Mouse (Mus musculus) heart, adult 9 months (tissue): ENCODE data around the gene Slc18a2.
A peak's percentile ranks its signal among the peaks of the same experiment; 100 is the strongest.

ENCODE experiments used
- DNase-seq, 2 experiments: peaks; one replicate each; pipeline ENCODE4 v3.0.0; 2022; ENCODE audit warnings: low spot score in 2 of 2

Slc18a2 gene

GRCm38 (mm10) chr19:59260718-59261442, at the start of gene Slc18a2:
Slc18a2 (plus strand) TSS chr19:59260896.
- DNase-seq: no peak

DNA sequence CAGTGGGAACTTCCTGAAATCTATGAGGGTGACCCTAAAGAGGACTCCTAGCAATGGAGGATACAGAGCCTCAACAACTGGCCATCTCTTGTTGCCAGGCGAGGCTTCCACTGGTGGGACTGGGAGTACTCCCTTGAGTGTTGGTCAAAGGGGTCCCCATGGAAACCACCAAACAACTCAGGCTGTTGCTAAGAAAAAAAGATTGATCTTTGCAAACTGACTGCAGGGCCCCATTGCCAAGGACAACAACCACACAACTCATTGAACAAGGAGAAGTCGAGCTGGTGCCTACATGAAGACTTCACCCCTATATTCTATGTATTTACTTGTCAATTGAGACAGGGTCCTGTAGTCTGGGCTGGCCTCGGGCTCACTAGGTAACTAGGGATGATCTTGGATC, 43.8 kb upstream of the Slc18a2 start:
- no peak for DNase-seq

DNA sequence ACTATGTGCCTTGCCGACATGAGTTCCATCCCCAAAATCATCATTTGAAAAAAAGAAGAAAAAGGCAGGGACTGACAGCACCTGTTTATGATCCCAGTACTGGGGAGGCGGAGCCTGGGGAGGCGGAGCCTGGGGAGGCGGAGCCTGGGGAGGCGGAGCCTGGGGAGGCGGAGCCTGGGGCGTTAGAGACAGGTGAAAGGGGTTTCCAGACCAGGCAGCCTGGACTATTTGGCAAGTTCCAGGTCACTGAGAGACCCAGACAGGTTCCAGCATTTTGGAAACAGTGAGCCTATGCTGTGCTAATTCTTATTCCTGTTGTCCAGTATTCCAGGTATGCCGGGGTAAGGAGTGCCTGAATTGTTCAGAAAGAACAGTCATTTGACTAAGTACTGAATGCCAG, 41.7 kb upstream of the Slc18a2 start, which contains the start of gene Kcnk18:
Kcnk18 (plus strand) TSS at position 224 of the 400 bp plus-strand sequence.
- no peak for DNase-seq

DNA sequence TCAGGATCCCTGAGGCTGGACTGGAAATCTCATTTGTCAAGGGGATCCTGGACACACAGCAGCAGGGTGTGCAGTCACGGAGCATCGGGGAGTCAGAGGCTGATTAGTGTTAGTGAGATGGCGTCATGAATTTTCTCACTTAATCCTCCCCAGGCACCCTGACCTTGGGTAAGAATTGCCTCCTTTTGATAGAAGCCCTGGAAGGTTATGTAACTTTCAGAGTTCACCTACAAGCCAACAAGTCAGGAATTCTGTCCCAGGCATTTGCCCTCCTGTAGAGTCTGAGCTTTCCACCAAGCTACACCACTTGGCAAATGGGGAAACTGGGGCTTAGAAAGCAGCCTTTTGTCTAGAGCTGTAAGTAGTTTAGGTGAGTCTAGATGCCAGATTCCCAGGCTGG, 39.6 kb upstream of the Slc18a2 start:
- no peak for DNase-seq

DNA sequence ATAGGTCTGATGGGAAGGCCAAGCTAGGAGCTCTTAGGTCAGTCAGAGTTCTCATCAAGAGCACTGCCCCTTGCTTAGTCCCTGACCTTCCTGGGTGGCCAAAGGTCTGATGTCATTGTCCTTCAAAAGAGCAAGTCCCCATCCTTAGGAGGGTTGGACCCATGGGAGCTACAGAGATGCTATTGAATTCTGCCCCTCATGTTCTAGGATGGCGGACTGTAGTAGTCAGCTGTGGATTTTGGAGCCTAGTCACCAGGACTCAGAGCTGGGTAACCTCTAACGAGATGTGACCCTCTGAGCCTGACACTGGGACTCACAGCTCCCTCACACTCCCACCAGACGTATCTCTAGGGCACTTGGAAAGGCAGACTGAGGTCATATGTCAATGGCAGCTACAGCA, 32.3 kb upstream of the Slc18a2 start:
- no peak for DNase-seq

DNA sequence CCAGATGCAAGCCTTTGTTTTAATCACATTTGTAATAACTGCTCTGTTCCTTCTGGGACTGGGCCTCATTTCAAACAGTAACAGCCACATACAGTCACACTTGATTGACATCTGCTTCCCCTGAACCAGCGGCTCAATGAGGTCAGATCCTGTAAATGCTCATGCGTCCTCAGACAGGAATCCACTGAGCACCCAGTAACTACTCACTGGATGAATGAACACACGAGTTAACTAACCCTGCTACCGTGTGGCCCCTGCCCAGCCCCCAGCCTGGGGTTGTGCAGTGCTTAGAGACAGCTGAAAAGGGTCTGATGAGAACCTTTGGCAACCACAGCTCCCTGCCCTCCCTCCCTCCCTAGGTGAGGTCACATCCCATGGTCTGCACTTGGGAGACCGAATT, 27.9 kb upstream of the Slc18a2 start:
- no peak for DNase-seq

DNA sequence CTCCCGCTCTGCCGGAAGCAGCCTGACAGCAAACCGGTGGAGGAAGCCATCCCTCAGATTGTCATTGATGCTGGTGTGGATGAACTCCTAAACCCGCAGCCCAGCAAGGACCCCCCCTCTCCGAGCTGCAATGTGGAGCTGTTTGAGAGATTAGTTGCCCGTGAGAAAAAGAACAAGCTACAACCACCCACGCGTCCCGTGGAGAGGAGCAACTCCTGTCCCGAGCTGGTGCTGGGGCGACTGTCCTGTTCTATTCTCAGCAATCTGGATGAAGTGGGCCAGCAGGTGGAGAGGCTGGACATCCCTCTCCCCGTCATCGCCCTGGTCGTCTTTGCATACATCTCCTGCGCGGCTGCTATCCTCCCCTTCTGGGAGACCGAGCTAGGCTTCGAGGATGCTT, 25.7 kb upstream of the Slc18a2 start:
- DNase-seq: no peak

DNA sequence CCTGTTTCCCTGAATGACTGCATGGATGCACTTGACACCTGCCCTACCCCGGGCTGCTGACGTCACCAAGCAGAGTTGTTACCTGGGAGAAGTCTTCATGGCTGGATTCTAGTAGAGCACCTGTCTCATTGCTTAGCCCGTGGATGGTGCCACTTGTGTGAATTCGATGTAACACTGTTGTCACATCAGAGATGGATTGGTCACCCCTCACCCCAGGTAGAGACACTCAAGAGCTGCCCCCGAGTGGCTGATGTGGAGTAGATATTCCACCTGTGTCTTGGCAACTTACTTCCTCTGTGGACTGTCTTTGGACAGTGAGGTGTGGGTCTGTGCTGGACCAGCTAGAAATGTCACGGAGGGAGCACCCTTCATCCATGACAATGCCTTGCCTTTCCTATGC, 24.6 kb upstream of the Slc18a2 start:
- no peak for DNase-seq

GRCm38 (mm10) chr19:59238630-59239029, 22.1 kb upstream of the Slc18a2 start:
- DNase-seq: no peak

DNA sequence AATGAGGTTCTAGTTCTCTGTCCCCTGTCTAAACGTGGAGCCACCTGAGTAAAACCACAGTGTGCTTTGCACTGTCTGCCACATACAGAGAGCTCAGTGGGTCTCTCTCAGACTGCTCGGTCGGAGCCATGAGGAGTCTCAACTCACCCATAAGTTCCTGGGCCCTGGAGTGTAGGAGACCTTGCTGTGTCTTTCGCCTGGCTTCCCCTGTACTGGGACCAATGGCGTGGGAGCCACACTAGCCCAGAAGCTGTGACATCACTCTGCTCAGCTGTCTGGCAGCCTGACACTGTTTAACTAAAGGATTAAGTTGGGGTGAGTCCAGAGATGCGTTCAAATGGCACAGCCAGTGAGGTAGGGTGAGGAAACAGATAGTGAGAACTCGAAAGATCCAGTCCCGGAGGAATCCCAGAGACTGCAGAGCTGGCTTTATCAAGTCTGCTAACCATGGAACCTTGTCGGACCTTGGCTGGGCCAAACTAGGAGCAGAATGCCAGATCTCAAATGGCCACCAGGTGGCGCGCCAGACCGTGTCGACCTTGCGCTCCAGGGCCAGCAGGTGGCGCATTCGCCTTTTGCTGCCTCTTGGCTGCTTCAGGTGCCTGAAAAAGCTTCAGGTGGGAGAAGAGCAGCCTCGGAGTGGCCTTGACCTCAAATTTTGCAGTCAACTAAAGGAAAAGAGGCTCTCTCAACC, 21.4 kb upstream of the Slc18a2 start:
- peak; percentile 47 to 73 for DNase-seq

DNA sequence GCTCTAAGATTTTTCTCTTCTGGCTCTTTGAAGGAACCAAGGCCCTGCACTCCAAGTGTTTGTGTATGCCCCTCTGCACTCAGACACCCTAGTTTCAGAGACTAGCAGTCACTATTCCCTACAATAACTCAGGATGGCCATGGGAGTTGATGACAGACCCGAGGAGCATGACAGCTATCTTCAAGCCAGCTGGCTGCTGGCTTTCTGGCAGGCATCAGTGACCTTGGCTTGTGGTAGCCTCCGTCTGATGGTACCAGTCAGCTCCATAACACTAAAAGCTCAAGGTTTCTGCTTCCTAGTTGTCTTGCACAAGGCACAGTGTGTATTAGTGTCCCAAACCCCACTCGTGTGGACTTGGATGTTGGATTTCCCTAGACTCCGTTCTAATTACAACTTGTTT, 18.7 kb upstream of the Slc18a2 start:
- peak; percentile 9 to 21 for DNase-seq

DNA sequence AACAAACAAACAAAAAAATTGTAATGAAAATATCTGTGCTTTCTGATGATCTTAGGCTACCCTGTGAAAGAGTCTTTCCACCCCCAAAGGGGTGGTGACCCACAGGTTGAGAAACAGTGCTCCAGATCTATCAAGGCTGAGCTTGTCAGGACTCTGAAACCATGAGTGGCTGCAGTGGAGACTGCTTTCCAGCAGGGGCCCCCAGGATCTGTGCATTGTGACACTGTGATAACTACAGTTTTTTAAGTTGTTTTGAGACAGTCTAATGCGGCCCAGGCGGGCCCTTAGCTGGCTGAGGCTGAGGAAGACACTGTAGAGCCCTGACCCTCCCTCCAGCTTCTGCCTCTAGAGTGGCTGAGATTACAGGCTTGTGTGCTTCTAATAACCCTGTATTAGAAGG, 17.6 kb upstream of the Slc18a2 start:
- no peak for DNase-seq

DNA sequence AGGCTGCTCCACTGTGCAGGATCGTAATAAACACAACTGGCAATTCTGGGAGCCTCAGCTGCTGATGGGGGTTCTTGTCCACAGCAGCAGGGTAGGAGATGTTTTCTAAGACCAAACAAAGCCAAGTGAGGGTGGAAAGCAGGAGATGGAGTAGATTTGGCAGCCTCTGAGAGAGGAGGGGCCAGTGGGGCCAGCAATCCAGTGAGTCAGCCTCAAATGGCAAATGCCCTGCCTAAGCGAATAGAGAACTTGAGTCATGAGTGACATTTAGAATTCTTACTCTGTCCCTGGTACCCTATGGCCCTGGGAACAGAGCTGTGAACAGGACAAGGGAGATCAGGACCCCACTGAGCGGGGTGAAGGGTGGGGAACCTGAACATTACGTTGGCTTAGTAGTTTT, 12.6 kb upstream of the Slc18a2 start:
- DNase-seq: no peak

GRCm38 (mm10) chr19:59248553-59249286, 12.0 kb upstream of the Slc18a2 start:
- no peak for DNase-seq

- no peak for DNase-seq
These were observed 8.0 kb upstream of the Slc18a2 start for GRCm38 (mm10) chr19:59252651-59253050.

DNA sequence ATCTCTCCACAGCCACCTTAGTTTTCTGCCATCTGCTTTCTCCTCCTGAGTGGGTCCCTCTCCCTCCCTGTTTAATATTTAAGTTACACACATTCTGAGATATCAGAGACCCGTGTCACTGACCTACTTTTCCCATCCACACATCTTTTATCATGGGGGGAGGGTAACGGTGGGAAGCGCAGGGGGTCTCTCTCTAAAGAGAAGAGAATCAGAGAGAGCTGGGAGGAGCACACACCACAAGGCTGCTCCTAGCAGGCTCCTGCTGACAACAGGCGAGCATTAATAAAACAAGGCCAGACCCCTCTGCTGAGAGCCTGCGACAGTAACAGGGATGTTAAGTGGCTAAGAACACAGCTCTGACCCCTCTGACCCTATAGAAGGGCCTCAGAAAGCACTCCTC, 1.1 kb upstream of the Slc18a2 start:
- DNase-seq: no peak

GRCm38 (mm10) chr19:59261604-59262003, 908 bp downstream of the Slc18a2 start:
- no peak for DNase-seq

GRCm38 (mm10) chr19:59263171-59263570, 2.5 kb downstream of the Slc18a2 start:
- DNase-seq: no peak

DNA sequence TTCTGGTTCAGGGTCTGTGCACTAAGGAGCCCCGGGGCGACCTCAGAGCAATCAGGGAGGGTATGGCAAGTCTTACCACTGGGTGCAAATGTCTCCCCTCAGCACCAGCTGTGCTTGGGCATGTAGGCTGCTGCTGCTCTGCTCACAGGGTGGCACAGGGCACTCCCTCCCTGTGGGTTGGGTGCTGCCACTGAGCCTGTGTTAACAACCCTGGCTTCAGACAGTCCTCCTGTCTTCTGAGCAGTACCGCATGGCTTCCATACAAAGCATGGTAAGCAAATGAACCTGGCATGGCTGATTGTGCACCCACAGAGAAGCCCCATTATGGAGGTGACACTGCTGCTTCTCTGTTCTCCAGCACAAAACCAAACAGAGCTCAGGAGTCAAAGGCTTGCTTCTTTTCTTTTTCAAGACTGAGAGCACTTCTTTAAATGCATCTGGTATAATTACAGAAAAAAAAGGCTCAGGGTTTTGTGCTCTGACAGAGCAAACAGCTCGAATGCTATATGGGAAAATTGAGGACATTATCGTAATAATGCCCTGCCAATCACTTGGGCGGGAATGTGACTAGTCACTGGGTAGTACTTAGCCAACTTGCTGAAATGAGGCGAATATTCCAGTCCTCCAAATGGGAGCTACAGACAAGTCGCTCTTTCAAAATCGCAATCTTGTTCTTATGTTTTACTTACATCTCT, 4.3 kb downstream of the Slc18a2 start:
- no peak for DNase-seq

DNA sequence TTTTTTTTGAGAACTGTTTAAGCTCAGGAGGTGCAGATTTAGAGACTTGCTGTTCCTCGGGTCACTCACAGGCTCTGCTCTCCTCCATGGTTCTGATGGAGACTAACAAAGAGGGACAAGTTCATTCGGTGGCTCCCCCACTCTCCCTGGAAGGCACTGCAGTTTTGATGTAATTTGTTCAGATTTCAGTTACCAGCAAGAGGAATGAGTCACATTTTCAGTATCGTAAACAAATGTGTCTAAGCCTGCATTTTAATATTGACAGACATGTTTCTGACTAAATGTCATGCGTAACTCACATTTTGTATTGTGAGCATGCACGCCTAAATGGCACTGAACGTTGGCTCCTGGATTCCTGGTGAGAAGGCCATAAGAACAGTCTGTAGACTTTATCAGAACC, 5.2 kb downstream of the Slc18a2 start:
- no peak for DNase-seq

- no peak for DNase-seq
These were observed 6.8 kb downstream of the Slc18a2 start for GRCm38 (mm10) chr19:59267417-59267963.

DNA sequence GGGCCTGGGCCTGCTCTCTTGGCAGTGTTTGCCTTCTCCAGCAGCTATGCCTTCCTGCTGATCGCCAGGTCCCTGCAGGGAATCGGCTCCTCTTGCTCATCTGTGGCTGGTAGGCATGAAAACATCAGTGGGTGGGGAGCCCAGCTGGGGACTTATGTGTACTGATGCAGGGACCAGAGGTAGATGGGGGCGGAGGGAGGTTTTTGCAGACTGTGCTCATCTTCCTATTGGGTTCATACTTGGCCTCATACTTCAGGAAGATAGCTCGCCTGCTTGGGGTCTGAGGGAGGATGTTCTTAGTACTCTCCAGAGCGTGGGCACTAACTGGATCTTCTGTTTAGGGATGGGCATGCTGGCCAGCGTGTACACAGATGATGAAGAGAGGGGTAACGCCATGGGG, 12.5 kb downstream of the Slc18a2 start:
- no peak for DNase-seq
